11 mouse cellular contexts compared by ENCODE assay signal in the genomic region with DNA sequence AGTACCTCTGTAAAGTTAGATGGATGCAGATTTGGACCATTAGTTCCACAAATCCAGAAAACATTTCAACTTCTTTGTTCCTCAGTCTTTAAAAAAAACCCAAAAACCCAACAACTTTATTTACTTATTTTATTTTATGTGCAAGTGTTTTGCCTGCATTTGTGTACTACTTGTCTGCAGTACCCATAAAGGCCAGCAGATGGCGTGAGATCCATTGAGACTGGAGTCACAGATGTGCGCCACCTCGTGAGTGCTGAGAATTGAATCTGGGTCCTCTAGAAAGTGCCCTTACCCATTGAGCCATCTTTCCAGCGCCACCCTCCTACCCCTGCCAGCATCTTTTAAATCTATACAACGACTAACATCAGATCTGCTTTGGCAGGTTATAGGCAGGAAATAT. TPM values are rescaled to one million over a fixed set of nuclear protein-coding genes. Genes with fewer than 3 reads are reported as not detected.
DNase-seq lines count a peak whose midpoint lies in the region; TF ChIP-seq lines count a peak whose summit lies in the region.
"Had no signal": no experiment of that assay in that cellular context is flagged by ENCODE, and none has a peak within 500 bp of the region (broad histone marks: within the 10 kb centered on the region; RNA-seq: fewer than 3 reads in every experiment).

No protein-coding gene starts in this region.

- no peak overlapping the region for H3K4me3 ChIP-seq in testis, adult 2 months (ENCODE audit: control insufficient read depth, low read depth, low read length)
- H3K4me3 ChIP-seq: forebrain, embryonic 13.5 days; hindbrain, embryonic 13.5 days had no signal

- peaks cover 4% of the 10 kb centered on the region for H3K4me1 ChIP-seq in testis, adult 2 months (ENCODE audit: control insufficient read depth, insufficient read depth, low read length)

- no peaks in the 10 kb centered on the region for H3K27me3 ChIP-seq in testis, adult 2 months (ENCODE audit: control insufficient read depth, insufficient read depth, low read length)

- peak; percentile 24 to 26 for DNase-seq in kidney, postnatal 4 days
- DNase-seq in kidney, adult 8-10 months, result no peak
- DNase-seq in thymus, postnatal 0 days (ENCODE audit: low spot score), result peak; percentile 7
- DNase-seq in thymus, postnatal 10 days (ENCODE audit: low spot score in 2 of 2), result no peak
- DNase-seq in R1 (ENCODE audit: low read depth, low spot score), result peak; percentile 83
- DNase-seq in urinary bladder, adult 18-20 months (ENCODE audit: low spot score in 2 of 2), result no peak
- no peak for DNase-seq in cerebellum, adult 8-10 months
- DNase-seq: heart, adult 18-20 months had no signal

- no peak for TF ChIP-seq POLR2A in testis, adult 2 months (IDR thresholded peaks at IDR 0.05; ENCODE audit: control insufficient read depth, low read depth, low read length)

- peak; percentile 75; the same call in 1 of the 2 replicates for TF ChIP-seq CTCF in testis, adult 2 months (IDR thresholded peaks at IDR 0.05; ENCODE audit: control insufficient read depth, insufficient read depth, insufficient replicate concordance, low read depth, low read length)

- no peaks in the 10 kb centered on the region for H3K36me3 ChIP-seq in testis, adult 2 months (ENCODE audit: control insufficient read depth, insufficient read depth, low read length)
- H3K36me3 ChIP-seq: hindbrain, embryonic 13.5 days had no signal

- no peak overlapping the region for H3K27ac ChIP-seq in testis, adult 2 months (ENCODE audit: control insufficient read depth, insufficient read depth, low read depth, low read length)
- H3K27ac ChIP-seq: forebrain, embryonic 13.5 days; hindbrain, embryonic 13.5 days had no signal

RNA-seq across cellular contexts. Expression of a gene that starts 53.0 kb away (rescaled TPM):
- not detected in 2 replicates for polyA plus RNA-seq in thymus, postnatal 0 days (2015; fragmentation: Nextera tagmentation; extraction: Ambion mirVana)
- polyA plus RNA-seq in testis, adult 2 months (2012; rRNA removed), result 0.38 and 0.70 TPM in 2 replicates

Comparison
In these comparisons a context has a peak if more than half of its experiments do, and no peak if none do; other contexts are left out.
1. DNase-seq: peak in kidney, postnatal 4 days (2 of 2), thymus, postnatal 0 days (single experiment) and R1 (single experiment); none in kidney, adult 8-10 months (0 of 2), thymus, postnatal 10 days (0 of 2), urinary bladder, adult 18-20 months (0 of 2) and cerebellum, adult 8-10 months (single experiment).